8 mouse cellular contexts compared by ENCODE assay signal in the genomic region with DNA sequence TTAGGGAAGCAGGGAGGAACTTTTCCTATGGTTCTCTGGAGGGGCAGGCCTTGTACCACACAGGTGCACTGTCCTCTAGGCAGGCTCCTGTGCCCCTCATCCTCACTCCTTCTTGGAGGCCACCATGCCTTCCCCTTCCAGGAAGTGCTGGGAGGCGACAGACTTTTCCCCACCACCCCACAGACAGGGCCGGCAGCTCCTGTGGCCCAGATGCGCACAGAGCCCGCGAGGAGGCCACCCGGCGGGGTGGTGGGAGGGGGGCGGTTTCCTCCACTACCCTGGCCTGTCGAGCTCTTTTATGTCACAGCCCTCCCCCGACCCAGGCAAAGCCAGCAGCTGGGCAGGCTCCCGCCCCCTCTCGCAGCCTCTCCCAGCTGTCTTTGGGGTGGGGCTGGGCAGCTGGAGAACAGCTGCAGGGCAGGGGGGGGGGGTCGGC. TPM values are rescaled to one million over a fixed set of nuclear protein-coding genes. Genes with fewer than 3 reads are reported as not detected.
DNase-seq lines count a peak whose midpoint lies in the region; ATAC-seq lines count a peak whose summit lies in the region.

No protein-coding gene starts in this region.

- DNase-seq in kidney, adult 9 months, result no peak
- DNase-seq in splenic B cell, adult 2 months (ENCODE audit: low read depth, low spot score), result peak; percentile 59
- no peak for DNase-seq in layer of hippocampus, adult 18-20 months (ENCODE audit: low spot score in 2 of 2)
- no peak for DNase-seq in right cerebral cortex, postnatal 25 days

- peak; percentile 78 for ATAC-seq in kidney, embryonic 14.5 days (ENCODE audit: low FRiP score, low TSS enrichment)
- ATAC-seq in embryonic facial prominence, embryonic 12.5 days (ENCODE audit: insufficient number of reproducible peaks, insufficient read depth, low FRiP score, low TSS enrichment), result peak; percentile 61
- ATAC-seq in hindbrain, embryonic 12.5 days (ENCODE audit: low FRiP score), result peak; percentile 44
- ATAC-seq in lung, embryonic 15.5 days (ENCODE audit: borderline replicate concordance, extremely low read depth, low FRiP score, low TSS enrichment), result peak; percentile 84

- no peaks in the 10 kb centered on the region for H3K9me3 ChIP-seq in kidney, embryonic 14.5 days (ENCODE audit: control insufficient read depth, low read length)
- no peaks in the 10 kb centered on the region for H3K9me3 ChIP-seq in embryonic facial prominence, embryonic 12.5 days
- H3K9me3 ChIP-seq in hindbrain, embryonic 12.5 days (replicated peaks), result no peaks in the 10 kb centered on the region
- no peaks in the 10 kb centered on the region for H3K9me3 ChIP-seq in lung, embryonic 15.5 days

- no peak overlapping the region for H3K4me3 ChIP-seq in kidney, embryonic 14.5 days (ENCODE audit: low read length)
- H3K4me3 ChIP-seq in embryonic facial prominence, embryonic 12.5 days, result peak overlapping the region; percentile 21
- H3K4me3 ChIP-seq in hindbrain, embryonic 12.5 days, result 0 out of 2 replicates have a peak overlapping the region, but pooled peaks have one; percentile 0
- peak overlapping the region; percentile 11; the same call in 1 of the 2 replicates for H3K4me3 ChIP-seq in lung, embryonic 15.5 days

- 0% methylated on average over 12 of the region's 13 CpGs for WGBS in kidney, embryonic 14.5 days
- WGBS in embryonic facial prominence, embryonic 12.5 days, result 0% methylated on average over 10 of the region's 13 CpGs
- 0% methylated on average over 12 of the region's 13 CpGs for WGBS in hindbrain, embryonic 12.5 days
- 0% methylated on average over 12 of the region's 13 CpGs for WGBS in lung, embryonic 15.5 days

- H3K27me3 ChIP-seq in kidney, embryonic 14.5 days (ENCODE audit: control insufficient read depth, insufficient read depth, low read length), result no peaks in the 10 kb centered on the region
- H3K27me3 ChIP-seq in embryonic facial prominence, embryonic 12.5 days, result no peaks in the 10 kb centered on the region
- H3K27me3 ChIP-seq in hindbrain, embryonic 12.5 days, result no peaks in the 10 kb centered on the region
- H3K27me3 ChIP-seq in lung, embryonic 15.5 days, result no peaks in the 10 kb centered on the region
- no peaks in the 10 kb centered on the region for H3K27me3 ChIP-seq in splenic B cell, adult 2 months (ENCODE audit: control insufficient read depth, insufficient read depth, low read length, poor library complexity, severe bottlenecking)

- H3K4me1 ChIP-seq in kidney, embryonic 14.5 days (ENCODE audit: control insufficient read depth, insufficient read depth, low read length), result peaks cover 40% of the 10 kb centered on the region
- H3K4me1 ChIP-seq in embryonic facial prominence, embryonic 12.5 days, result peaks cover 37% of the 10 kb centered on the region
- peaks cover 40% of the 10 kb centered on the region for H3K4me1 ChIP-seq in hindbrain, embryonic 12.5 days
- peaks cover 59% of the 10 kb centered on the region for H3K4me1 ChIP-seq in lung, embryonic 15.5 days

- peak overlapping the region; percentile 80 for H3K27ac ChIP-seq in kidney, embryonic 14.5 days (ENCODE audit: low read depth, low read length)
- H3K27ac ChIP-seq in embryonic facial prominence, embryonic 12.5 days, result peak overlapping the region; percentile 66
- peak overlapping the region; percentile 74 for H3K27ac ChIP-seq in hindbrain, embryonic 12.5 days
- peak overlapping the region; percentile 71 for H3K27ac ChIP-seq in lung, embryonic 15.5 days

- H3K4me2 ChIP-seq in kidney, embryonic 14.5 days (replicated peaks; ENCODE audit: low read depth, low read length), result peak overlapping the region; percentile 34
- peak overlapping the region; percentile 46 for H3K4me2 ChIP-seq in embryonic facial prominence, embryonic 12.5 days (replicated peaks)
- peak overlapping the region; percentile 34 for H3K4me2 ChIP-seq in hindbrain, embryonic 12.5 days (replicated peaks)
- H3K4me2 ChIP-seq in lung, embryonic 15.5 days, result peak overlapping the region; percentile 53

- 0 out of 2 replicates have a peak overlapping the region, but pooled peaks have one; percentile 28 for H3K9ac ChIP-seq in kidney, embryonic 14.5 days (ENCODE audit: low read depth, low read length)
- H3K9ac ChIP-seq in embryonic facial prominence, embryonic 12.5 days, result no peak overlapping the region; the same call in 1 of the 2 replicates
- peak overlapping the region; percentile 55 for H3K9ac ChIP-seq in hindbrain, embryonic 12.5 days
- H3K9ac ChIP-seq in lung, embryonic 15.5 days, result no peak overlapping the region

- peaks cover 33% of the 10 kb centered on the region for H3K36me3 ChIP-seq in kidney, embryonic 14.5 days (ENCODE audit: control insufficient read depth, insufficient read depth, low read length)
- peaks cover 25% of the 10 kb centered on the region for H3K36me3 ChIP-seq in embryonic facial prominence, embryonic 12.5 days
- peaks cover 31% of the 10 kb centered on the region for H3K36me3 ChIP-seq in hindbrain, embryonic 12.5 days
- peaks cover 33% of the 10 kb centered on the region for H3K36me3 ChIP-seq in lung, embryonic 15.5 days
- peaks cover 6% of the 10 kb centered on the region for H3K36me3 ChIP-seq in splenic B cell, adult 2 months (ENCODE audit: control insufficient read depth, insufficient read depth, low read length, poor library complexity, severe bottlenecking)

RNA-seq across cellular contexts. Expression of a gene that starts 16.9 kb away (rescaled TPM):
- polyA plus RNA-seq in kidney, embryonic 14.5 days (2014; fragmentation: Nextera tagmentation; extraction: Ambion mirVana), result 28.3 and 35.6 TPM in 2 replicates
- 22.4 and 23.5 TPM in 2 replicates for polyA plus RNA-seq in embryonic facial prominence, embryonic 12.5 days (2016; fragmentation: Nextera tagmentation; extraction: Ambion mirVana)
- 41.8 and 44.7 TPM in 2 replicates for polyA plus RNA-seq in hindbrain, embryonic 12.5 days (2016; fragmentation: Nextera tagmentation; extraction: Ambion mirVana)
- 22.2 and 27.8 TPM in 2 replicates for polyA plus RNA-seq in lung, embryonic 15.5 days (2015; fragmentation: Nextera tagmentation; extraction: Ambion mirVana)
- total RNA-seq in layer of hippocampus, adult 18-20 months (2021), result 100 to 1,000 TPM; 110 to 112 TPM

RNA-seq across cellular contexts. Expression of a gene that starts 54.6 kb away (rescaled TPM):
- 98.3 and 182 TPM in 2 replicates for polyA plus RNA-seq in kidney, embryonic 14.5 days (2014; fragmentation: Nextera tagmentation; extraction: Ambion mirVana)
- polyA plus RNA-seq in embryonic facial prominence, embryonic 12.5 days (2016; fragmentation: Nextera tagmentation; extraction: Ambion mirVana), result 191 TPM in 2 replicates
- polyA plus RNA-seq in hindbrain, embryonic 12.5 days (2016; fragmentation: Nextera tagmentation; extraction: Ambion mirVana), result 190 and 196 TPM in 2 replicates
- 115 and 119 TPM in 2 replicates for polyA plus RNA-seq in lung, embryonic 15.5 days (2015; fragmentation: Nextera tagmentation; extraction: Ambion mirVana)
- total RNA-seq in layer of hippocampus, adult 18-20 months (2021), result 100 to 1,000 TPM; 127 to 132 TPM

RNA-seq across cellular contexts. Expression of a gene that starts 54.8 kb away (rescaled TPM):
- 18.1 and 25.1 TPM in 2 replicates for polyA plus RNA-seq in kidney, embryonic 14.5 days (2014; fragmentation: Nextera tagmentation; extraction: Ambion mirVana)
- polyA plus RNA-seq in embryonic facial prominence, embryonic 12.5 days (2016; fragmentation: Nextera tagmentation; extraction: Ambion mirVana), result 23.4 and 23.6 TPM in 2 replicates
- 14.6 and 15.0 TPM in 2 replicates for polyA plus RNA-seq in hindbrain, embryonic 12.5 days (2016; fragmentation: Nextera tagmentation; extraction: Ambion mirVana)
- 27.9 and 28.3 TPM in 2 replicates for polyA plus RNA-seq in lung, embryonic 15.5 days (2015; fragmentation: Nextera tagmentation; extraction: Ambion mirVana)
- 1 to 10 TPM; 5.2 to 7.6 TPM for total RNA-seq in layer of hippocampus, adult 18-20 months (2021)

Comparison
In these comparisons a context has a peak if more than half of its experiments do, and no peak if none do; other contexts are left out.
1. H3K9ac ChIP-seq: peak in kidney, embryonic 14.5 days (single experiment) and hindbrain, embryonic 12.5 days (single experiment); none in embryonic facial prominence, embryonic 12.5 days (single experiment) and lung, embryonic 15.5 days (single experiment).
2. Peak in every context shown above with its lines, with median percentiles within 50 percentile points of each other: ATAC-seq, H3K27ac ChIP-seq and H3K4me2 ChIP-seq.